Mouse (Mus musculus) spleen, postnatal 4 days (tissue): ENCODE results near the gene Rbbp8nl.

Experiments used
- DNase-seq, 2 experiments: peaks; one replicate each; pipeline ENCODE4 v3.0.0; 2022; ENCODE audit warnings: low spot score in 2 of 2

Rbbp8nl gene

GRCm38 (mm10) chr2:180257963-180258865 lies 31.5 kb downstream of the Rbbp8nl start:
- no peak for DNase-seq

GRCm38 (mm10) chr2:180257001-180257521 lies 32.6 kb downstream of the Rbbp8nl start, which contains the start of gene Rps21:
Gene Rps21 (plus strand): TSS chr2:180257377.
- DNase-seq: peak; percentile 95 to 97

GRCm38 (mm10) chr2:180256296-180257000 lies 33.2 kb downstream of the Rbbp8nl start:
- DNase-seq: no peak

GRCm38 (mm10) chr2:180255701-180256100 lies 34.0 kb downstream of the Rbbp8nl start:
- DNase-seq: no peak

GRCm38 (mm10) chr2:180254436-180255209 lies 35.1 kb downstream of the Rbbp8nl start:
- DNase-seq: no peak

GRCm38 (mm10) chr2:180251838-180252237 lies 37.8 kb downstream of the Rbbp8nl start:
- DNase-seq: no peak

- DNase-seq: peak; percentile 73 to 90
Observed at GRCm38 (mm10) chr2:180250930-180251611, 38.6 kb downstream of the Rbbp8nl start.

- no peak for DNase-seq
Observed at GRCm38 (mm10) chr2:180248947-180249660, 40.6 kb downstream of the Rbbp8nl start.

- no peak for DNase-seq
Observed at GRCm38 (mm10) chr2:180247916-180248315, 41.8 kb downstream of the Rbbp8nl start.

- no peak for DNase-seq
Observed at GRCm38 (mm10) chr2:180243108-180243507, 46.6 kb downstream of the Rbbp8nl start.

GRCm38 (mm10) chr2:180238591-180238990 lies 51.1 kb downstream of the Rbbp8nl start:
- no peak for DNase-seq

- DNase-seq: no peak
Observed at GRCm38 (mm10) chr2:180237601-180238345, 51.9 kb downstream of the Rbbp8nl start.

- DNase-seq: peak; percentile 68 to 70
Observed at GRCm38 (mm10) chr2:180236930-180237329, 52.7 kb downstream of the Rbbp8nl start.

- peak in 1 of 2 experiments; percentile 49 for DNase-seq
Observed at GRCm38 (mm10) chr2:180236500-180236899, 53.2 kb downstream of the Rbbp8nl start.

- peak in 1 of 2 experiments; percentile 63 for DNase-seq
Observed at GRCm38 (mm10) chr2:180235788-180236187, 53.9 kb downstream of the Rbbp8nl start.

- DNase-seq: peak in 1 of 2 experiments; percentile 65
Observed at GRCm38 (mm10) chr2:180234980-180235379, 54.7 kb downstream of the Rbbp8nl start.

- no peak for DNase-seq
Observed at GRCm38 (mm10) chr2:180234353-180234752, 55.3 kb downstream of the Rbbp8nl start.

- DNase-seq: no peak
Observed at GRCm38 (mm10) chr2:180233101-180233904, 56.4 kb downstream of the Rbbp8nl start.

GRCm38 (mm10) chr2:180230482-180230881 lies 59.2 kb downstream of the Rbbp8nl start:
- DNase-seq: no peak
